Mouse (Mus musculus) stomach, postnatal 0 days (tissue): ENCODE results near the gene Tnfrsf22.

Experiments
- CTCF ChIP-seq: IDR thresholded peaks from 2 replicates; pipeline ENCODE4 v1.5.1; 2016; ENCODE audit warnings: antibody characterized with exemption, low read depth, mild to moderate bottlenecking, moderate library complexity
- EP300 ChIP-seq: optimal IDR thresholded peaks from 2 replicates; pipeline ENCODE3; 2016; ENCODE audit warnings: antibody characterized with exemption

- no peak for TF ChIP-seq CTCF
- no peak for TF ChIP-seq EP300
Observed at GRCm38 (mm10) chr7:143604889-143605288, 44.6 kb downstream of the Tnfrsf22 start.
